Mouse (Mus musculus): ENCODE data around the gene Stk40. TPM values are rescaled to one million over a fixed set of nuclear protein-coding genes. Genes with fewer than 3 reads are reported as not detected.
A peak's percentile ranks its signal among the peaks of the same experiment; 100 is the strongest.

Stk40 gene
- polyA plus RNA-seq, 1 experiment from 2014 or later: 22.7 TPM

- no peaks in the 10 kb centered on the region for H3K36me3 ChIP-seq (replicated peaks; ENCODE audit: control insufficient read depth, insufficient read depth, low read depth, low read length)
- 85% methylated on average over 1 of the region's 1 CpGs for WGBS
- H3K27ac ChIP-seq (replicated peaks; ENCODE audit: low read depth, low read length): no peak overlapping the region
- no peak for DNase-seq (ENCODE audit: low spot score)
- H3K4me1 ChIP-seq (ENCODE audit: control insufficient read depth, insufficient read depth, low read length): no peaks in the 10 kb centered on the region
- H3K9ac ChIP-seq (replicated peaks; ENCODE audit: low read length): no peak overlapping the region
- ATAC-seq (replicated peaks; ENCODE audit: insufficient number of reproducible peaks, low FRiP score, low TSS enrichment, low read depth): no peak
- H3K27me3 ChIP-seq (ENCODE audit: control insufficient read depth, insufficient read depth, low read length): no peaks in the 10 kb centered on the region
- H3K9me3 ChIP-seq (replicated peaks; ENCODE audit: control insufficient read depth, low read length): no peaks in the 10 kb centered on the region
- H3K4me2 ChIP-seq (ENCODE audit: low read depth, low read length): no peak overlapping the region
- H3K4me3 ChIP-seq (ENCODE audit: low read depth, low read length): no peak overlapping the region
These were observed 15.3 kb downstream of the Stk40 start for GRCm38 (mm10) chr4:126119051-126119450.

GRCm38 (mm10) chr4:126120052-126120451 is 16.3 kb downstream of the Stk40 start:
- DNase-seq (ENCODE audit: low spot score) (no peak), ATAC-seq (replicated peaks; ENCODE audit: insufficient number of reproducible peaks, low FRiP score, low TSS enrichment, low read depth) (no peak)
- Histone ChIP-seq H3K27me3 (ENCODE audit: control insufficient read depth, insufficient read depth, low read length) (no peaks in the 10 kb centered on the region), H3K36me3 (replicated peaks; ENCODE audit: control insufficient read depth, insufficient read depth, low read depth, low read length) (peaks cover 4% of the 10 kb centered on the region), H3K4me2 (ENCODE audit: low read depth, low read length) (no peak overlapping the region), H3K9ac (replicated peaks; ENCODE audit: low read length) (no peak overlapping the region), H3K9me3 (replicated peaks; ENCODE audit: control insufficient read depth, low read length) (no peaks in the 10 kb centered on the region), H3K27ac (replicated peaks; ENCODE audit: low read depth, low read length) (no peak overlapping the region), H3K4me3 (ENCODE audit: low read depth, low read length) (no peak overlapping the region), H3K4me1 (ENCODE audit: control insufficient read depth, insufficient read depth, low read length) (no peaks in the 10 kb centered on the region)
- 87% methylated on average over 5 of the region's 5 CpGs for WGBS

- Histone ChIP-seq H3K27ac (replicated peaks; ENCODE audit: low read depth, low read length) (no peak overlapping the region), H3K9ac (replicated peaks; ENCODE audit: low read length) (no peak overlapping the region), H3K27me3 (ENCODE audit: control insufficient read depth, insufficient read depth, low read length) (no peaks in the 10 kb centered on the region), H3K9me3 (replicated peaks; ENCODE audit: control insufficient read depth, low read length) (no peaks in the 10 kb centered on the region), H3K4me2 (ENCODE audit: low read depth, low read length) (no peak overlapping the region), H3K36me3 (replicated peaks; ENCODE audit: control insufficient read depth, insufficient read depth, low read depth, low read length) (peaks cover 4% of the 10 kb centered on the region), H3K4me3 (ENCODE audit: low read depth, low read length) (no peak overlapping the region), H3K4me1 (ENCODE audit: control insufficient read depth, insufficient read depth, low read length) (no peaks in the 10 kb centered on the region)
- DNase-seq (ENCODE audit: low spot score): no peak
- no peak for ATAC-seq (replicated peaks; ENCODE audit: insufficient number of reproducible peaks, low FRiP score, low TSS enrichment, low read depth)
- 98% methylated on average over 2 of the region's 2 CpGs for WGBS
These were observed 16.7 kb downstream of the Stk40 start for GRCm38 (mm10) chr4:126120506-126120905.

GRCm38 (mm10) chr4:126123309-126124040 is 19.7 kb downstream of the Stk40 start:
- DNase-seq (ENCODE audit: low spot score): no peak
- Histone ChIP-seq H3K9me3 (replicated peaks; ENCODE audit: control insufficient read depth, low read length) (no peaks in the 10 kb centered on the region), H3K4me2 (ENCODE audit: low read depth, low read length) (no peak overlapping the region), H3K27ac (replicated peaks; ENCODE audit: low read depth, low read length) (no peak overlapping the region), H3K9ac (replicated peaks; ENCODE audit: low read length) (no peak overlapping the region), H3K4me1 (ENCODE audit: control insufficient read depth, insufficient read depth, low read length) (no peaks in the 10 kb centered on the region), H3K27me3 (ENCODE audit: control insufficient read depth, insufficient read depth, low read length) (no peaks in the 10 kb centered on the region), H3K36me3 (replicated peaks; ENCODE audit: control insufficient read depth, insufficient read depth, low read depth, low read length) (peaks cover 6% of the 10 kb centered on the region), H3K4me3 (ENCODE audit: low read depth, low read length) (no peak overlapping the region)
- WGBS: 93% methylated on average over 10 of the region's 10 CpGs
- no peak for ATAC-seq (replicated peaks; ENCODE audit: insufficient number of reproducible peaks, low FRiP score, low TSS enrichment, low read depth)

- no peak overlapping the region for H3K27ac ChIP-seq (replicated peaks; ENCODE audit: low read depth, low read length)
- WGBS: 38% methylated on average over 11 of the region's 11 CpGs
- no peak overlapping the region for H3K9ac ChIP-seq (replicated peaks; ENCODE audit: low read length)
- DNase-seq (ENCODE audit: low spot score) (peak; percentile 49), ATAC-seq (replicated peaks; ENCODE audit: insufficient number of reproducible peaks, low FRiP score, low TSS enrichment, low read depth) (no peak)
- H3K27me3 ChIP-seq (ENCODE audit: control insufficient read depth, insufficient read depth, low read length): no peaks in the 10 kb centered on the region
- peaks cover 8% of the 10 kb centered on the region for H3K36me3 ChIP-seq (replicated peaks; ENCODE audit: control insufficient read depth, insufficient read depth, low read depth, low read length)
- H3K4me2 ChIP-seq (ENCODE audit: low read depth, low read length): no peak overlapping the region
- no peak overlapping the region for H3K4me3 ChIP-seq (ENCODE audit: low read depth, low read length)
- H3K4me1 ChIP-seq (ENCODE audit: control insufficient read depth, insufficient read depth, low read length): peaks cover 2% of the 10 kb centered on the region; the same call in 1 of the 2 replicates
- H3K9me3 ChIP-seq (replicated peaks; ENCODE audit: control insufficient read depth, low read length): no peaks in the 10 kb centered on the region
These were observed 26.7 kb downstream of the Stk40 start for GRCm38 (mm10) chr4:126130502-126130901.

GRCm38 (mm10) chr4:126131290-126132121 is 27.7 kb downstream of the Stk40 start:
- 55% methylated on average over 10 of the region's 10 CpGs for WGBS
- Histone ChIP-seq H3K27ac (replicated peaks; ENCODE audit: low read depth, low read length) (no peak overlapping the region), H3K36me3 (replicated peaks; ENCODE audit: control insufficient read depth, insufficient read depth, low read depth, low read length) (peaks cover 8% of the 10 kb centered on the region), H3K4me3 (ENCODE audit: low read depth, low read length) (no peak overlapping the region), H3K4me1 (ENCODE audit: control insufficient read depth, insufficient read depth, low read length) (peaks cover 2% of the 10 kb centered on the region; the same call in 1 of the 2 replicates), H3K9me3 (replicated peaks; ENCODE audit: control insufficient read depth, low read length) (no peaks in the 10 kb centered on the region), H3K27me3 (ENCODE audit: control insufficient read depth, insufficient read depth, low read length) (no peaks in the 10 kb centered on the region), H3K9ac (replicated peaks; ENCODE audit: low read length) (no peak overlapping the region), H3K4me2 (ENCODE audit: low read depth, low read length) (no peak overlapping the region)
- peak; percentile 39 for DNase-seq (ENCODE audit: low spot score)
- ATAC-seq (replicated peaks; ENCODE audit: insufficient number of reproducible peaks, low FRiP score, low TSS enrichment, low read depth): 0 out of 2 replicates have a peak, but pooled peaks have one; percentile 37

- 67% methylated on average over 6 of the region's 6 CpGs for WGBS
- Histone ChIP-seq H3K4me2 (ENCODE audit: low read depth, low read length) (no peak overlapping the region), H3K4me3 (ENCODE audit: low read depth, low read length) (no peak overlapping the region), H3K9ac (replicated peaks; ENCODE audit: low read length) (no peak overlapping the region), H3K36me3 (replicated peaks; ENCODE audit: control insufficient read depth, insufficient read depth, low read depth, low read length) (peaks cover 11% of the 10 kb centered on the region), H3K27ac (replicated peaks; ENCODE audit: low read depth, low read length) (no peak overlapping the region), H3K4me1 (ENCODE audit: control insufficient read depth, insufficient read depth, low read length) (peaks cover 2% of the 10 kb centered on the region; the same call in 1 of the 2 replicates), H3K9me3 (replicated peaks; ENCODE audit: control insufficient read depth, low read length) (no peaks in the 10 kb centered on the region), H3K27me3 (ENCODE audit: control insufficient read depth, insufficient read depth, low read length) (no peaks in the 10 kb centered on the region)
- no peak for ATAC-seq (replicated peaks; ENCODE audit: insufficient number of reproducible peaks, low FRiP score, low TSS enrichment, low read depth)
- no peak for DNase-seq (ENCODE audit: low spot score)
These were observed 29.0 kb downstream of the Stk40 start for GRCm38 (mm10) chr4:126132636-126133264.
